Mouse (Mus musculus) myocyte (in vitro differentiated cells): ENCODE measurements around the gene Rtl5.

ENCODE experiments used
- E2F4 ChIP-seq: IDR thresholded peaks from one replicate; pipeline ENCODE4 v1.6.1; 2011; ENCODE audit warnings: mild to moderate bottlenecking, control low read depth, moderate library complexity; ENCODE audit not compliant: insufficient read depth
- MAX ChIP-seq: IDR thresholded peaks from one replicate; pipeline ENCODE4 v1.6.1; 2011; ENCODE audit warnings: low read depth, mild to moderate bottlenecking, control low read depth
- MYOG ChIP-seq, 3 experiments: IDR thresholded peaks; one replicate each; pipeline ENCODE4 v1.6.1; 2011; ENCODE audit warnings: control low read depth in 2 of 3, low read depth in 2 of 3, mild to moderate bottlenecking in 2 of 3; ENCODE audit not compliant: insufficient read length in 2 of 3, control insufficient read depth in 1 of 3, insufficient read depth in 1 of 3
- POLR2A ChIP-seq: IDR thresholded peaks from one replicate; pipeline ENCODE4 v1.6.1; 2011; ENCODE audit warnings: low read depth, mild to moderate bottlenecking, control low read depth, moderate library complexity; ENCODE audit not compliant: insufficient read length
- POLR2AphosphoS2 ChIP-seq: IDR thresholded peaks from one replicate; pipeline ENCODE4 v1.6.1; 2011; ENCODE audit warnings: low read depth, control low read depth; ENCODE audit not compliant: insufficient read length
- SRF ChIP-seq: IDR thresholded peaks from one replicate; pipeline ENCODE4 v1.6.1; 2011; ENCODE audit warnings: low read depth; ENCODE audit not compliant: control insufficient read depth, insufficient read length
- TCF12 ChIP-seq: IDR thresholded peaks from one replicate; pipeline ENCODE4 v1.6.1; 2011; ENCODE audit warnings: mild to moderate bottlenecking, control low read depth; ENCODE audit not compliant: poor library complexity, insufficient read depth, severe bottlenecking
- USF1 ChIP-seq: IDR thresholded peaks from one replicate; pipeline ENCODE4 v1.6.1; 2011; ENCODE audit warnings: low read depth, mild to moderate bottlenecking, control low read depth, moderate library complexity

- TF ChIP-seq USF1 (no peak), SRF (no peak), POLR2A (no peak), MYOG (IDR thresholded peaks at IDR 0.05; ENCODE audit: control insufficient read depth in 1 of 3, insufficient read depth in 1 of 3, insufficient read length in 2 of 3, low read depth in 2 of 3) (no peak), TCF12 (no peak), POLR2AphosphoS2 (no peak), E2F4 (no peak), MAX (no peak)
These were observed 413 bp upstream of the Rtl5 start for GRCm38 (mm10) chrX:102071517-102071916.
